Mouse (Mus musculus) intestine, embryonic 14.5 days (tissue): ENCODE data around the gene Tomm34. TPM values are rescaled to one million over a fixed set of nuclear protein-coding genes. Genes with fewer than 3 reads are reported as not detected.

Experiments used
- ATAC-seq: fragments of 200-750 bp; cut with Nextera tagmentation; replicated peaks from 2 replicates; pipeline ENCODE4 v1.8.0; 2017; ENCODE audit warnings: low read depth, moderate number of reproducible peaks, moderate TSS enrichment, moderate library complexity; ENCODE audit not compliant: low FRiP score, low TSS enrichment
- DNase-seq: peaks from one replicate; pipeline ENCODE4 v3.0.0-alpha.2; 2018; ENCODE audit warnings: low spot score
- H3K27ac ChIP-seq: fragments of 300-500 bp; sonication (generic); 2 replicates; pipeline ENCODE4 v1.5.1; 2014; ENCODE audit warnings: low read depth, mild to moderate bottlenecking, control low read depth
- H3K27me3 ChIP-seq: fragments of 300-500 bp; sonication (generic); replicated peaks from 2 replicates; pipeline ENCODE4 v1.6.1; 2014; ENCODE audit warnings: low read length, control low read depth; ENCODE audit not compliant: control insufficient read depth, insufficient read depth
- H3K36me3 ChIP-seq: fragments of 300-500 bp; sonication (generic); 2 replicates; pipeline ENCODE4 v1.6.1; 2014; ENCODE audit warnings: low read length, control low read depth; ENCODE audit not compliant: control insufficient read depth, insufficient read depth
- H3K4me1 ChIP-seq: fragments of 300-500 bp; sonication (generic); replicated peaks from 2 replicates; pipeline ENCODE4 v1.6.1; 2014; ENCODE audit warnings: low read length, control low read depth, mixed read lengths; ENCODE audit not compliant: control insufficient read depth, insufficient read depth
- H3K4me2 ChIP-seq: fragments of 300-500 bp; sonication (generic); 2 replicates; pipeline ENCODE4 v1.6.1; 2014; ENCODE audit warnings: low read length
- H3K4me3 ChIP-seq: fragments of 300-500 bp; sonication (generic); 2 replicates; pipeline ENCODE4 v1.5.1; 2014; ENCODE audit warnings: low read depth, low read length, control low read depth, mixed read lengths
- H3K9ac ChIP-seq: fragments of 300-500 bp; sonication (generic); 2 replicates; pipeline ENCODE4 v1.6.1; 2014; ENCODE audit warnings: mild to moderate bottlenecking, low read length
- H3K9me3 ChIP-seq: fragments of 300-500 bp; sonication (generic); 2 replicates; pipeline ENCODE4 v1.6.1; 2016; ENCODE audit warnings: low read length, control low read depth; ENCODE audit not compliant: control insufficient read depth
- WGBS: fragments of 180-500 bp; shearing (Covaris S2); extraction: QIAGEN DNeasy Blood & Tissue Kit; methylation state at CpG from one replicate; pipeline ENCODE4 v1.1.7; 2014; 5-methylcytosine and 5-hydroxymethylcytosine counted together
- polyA plus RNA-seq: library from polyadenylated mRNA; unstranded; fragments of >200 nt; fragmentation: Nextera tagmentation; extraction: Ambion mirVana; gene quantifications from 2 replicates; pipeline ENCODE4 v1.2.1, GENCODE M21; 2014

Tomm34 gene
- polyA plus RNA-seq, 1 experiment from 2014 or later: 65.9 TPM

GRCm38 (mm10) chr2:164103501-164103900, 32.5 kb upstream of the Tomm34 start:
- WGBS: 35% methylated on average over 4 of the region's 4 CpGs
- H3K4me1 ChIP-seq: peaks cover 4% of the 10 kb centered on the region; the same call in 1 of the 2 replicates
- H3K36me3 ChIP-seq: peaks cover 49% of the 10 kb centered on the region

GRCm38 (mm10) chr2:164102366-164102765, 31.4 kb upstream of the Tomm34 start:
- H3K36me3 ChIP-seq: peaks cover 60% of the 10 kb centered on the region
- no peaks in the 10 kb centered on the region for H3K27me3 ChIP-seq
- no peak overlapping the region for H3K9ac ChIP-seq
- no peaks in the 10 kb centered on the region for H3K9me3 ChIP-seq
- H3K4me3 ChIP-seq: no peak overlapping the region
- DNase-seq (no peak), ATAC-seq (no peak)
- no peak overlapping the region for H3K27ac ChIP-seq
- WGBS: 84% methylated on average over 3 of the region's 3 CpGs
- no peaks in the 10 kb centered on the region; the same call in 1 of the 2 replicates for H3K4me1 ChIP-seq
- no peak overlapping the region for H3K4me2 ChIP-seq

More at GRCm38 (mm10) chr2:164103501-164103900, 32.5 kb upstream of the Tomm34 start:
- Histone ChIP-seq H3K27me3 (no peaks in the 10 kb centered on the region), H3K9me3 (no peaks in the 10 kb centered on the region), H3K27ac (no peak overlapping the region), H3K4me3 (no peak overlapping the region), H3K4me2 (no peak overlapping the region), H3K9ac (no peak overlapping the region)
- 0 out of 2 replicates have a peak, but pooled peaks have one; percentile 19 for ATAC-seq
- peak; percentile 71 for DNase-seq

- Histone ChIP-seq H3K4me3 (no peak overlapping the region), H3K9me3 (no peaks in the 10 kb centered on the region), H3K4me2 (no peak overlapping the region), H3K9ac (no peak overlapping the region), H3K27ac (no peak overlapping the region), H3K4me1 (no peaks in the 10 kb centered on the region), H3K36me3 (peaks cover 62% of the 10 kb centered on the region), H3K27me3 (no peaks in the 10 kb centered on the region)
- 81% methylated on average over 1 of the region's 1 CpGs for WGBS
- no peak for DNase-seq
- no peak for ATAC-seq
Observed at GRCm38 (mm10) chr2:164101936-164102335, 31.0 kb upstream of the Tomm34 start.

GRCm38 (mm10) chr2:164098603-164099250, 27.8 kb upstream of the Tomm34 start:
- Histone ChIP-seq H3K27me3 (no peaks in the 10 kb centered on the region), H3K4me2 (no peak overlapping the region), H3K36me3 (peaks cover 67% of the 10 kb centered on the region), H3K4me1 (no peaks in the 10 kb centered on the region), H3K9ac (no peak overlapping the region), H3K4me3 (no peak overlapping the region), H3K27ac (no peak overlapping the region), H3K9me3 (no peaks in the 10 kb centered on the region)
- ATAC-seq: no peak
- no peak for DNase-seq
- 92% methylated on average over 11 of the region's 11 CpGs for WGBS

GRCm38 (mm10) chr2:164094152-164094551, 23.2 kb upstream of the Tomm34 start:
- no peak overlapping the region for H3K4me3 ChIP-seq
- H3K27ac ChIP-seq: no peak overlapping the region
- H3K9me3 ChIP-seq: no peaks in the 10 kb centered on the region
- peaks cover 45% of the 10 kb centered on the region for H3K36me3 ChIP-seq
- no peaks in the 10 kb centered on the region for H3K4me1 ChIP-seq
- WGBS: 81% methylated on average over 7 of the region's 7 CpGs
- ATAC-seq (no peak), DNase-seq (no peak)
- no peak overlapping the region for H3K9ac ChIP-seq
- H3K4me2 ChIP-seq: no peak overlapping the region
- no peaks in the 10 kb centered on the region for H3K27me3 ChIP-seq

GRCm38 (mm10) chr2:164089508-164089907, 18.5 kb upstream of the Tomm34 start:
- Histone ChIP-seq H3K4me2 (no peak overlapping the region), H3K27me3 (no peaks in the 10 kb centered on the region), H3K9ac (no peak overlapping the region), H3K9me3 (no peaks in the 10 kb centered on the region), H3K27ac (no peak overlapping the region), H3K4me3 (no peak overlapping the region), H3K36me3 (peaks cover 54% of the 10 kb centered on the region), H3K4me1 (no peaks in the 10 kb centered on the region)
- WGBS: 85% methylated on average over 4 of the region's 4 CpGs
- DNase-seq (no peak), ATAC-seq (no peak)

- Histone ChIP-seq H3K4me3 (no peak overlapping the region), H3K4me1 (no peaks in the 10 kb centered on the region), H3K9me3 (no peaks in the 10 kb centered on the region), H3K4me2 (no peak overlapping the region), H3K27me3 (no peaks in the 10 kb centered on the region), H3K27ac (no peak overlapping the region), H3K36me3 (peaks cover 66% of the 10 kb centered on the region), H3K9ac (no peak overlapping the region)
- ATAC-seq: no peak
- no peak for DNase-seq
- WGBS: 91% methylated on average over 6 of the region's 6 CpGs
Observed at GRCm38 (mm10) chr2:164087416-164088017, 16.5 kb upstream of the Tomm34 start.

GRCm38 (mm10) chr2:164084342-164084700, 13.4 kb upstream of the Tomm34 start:
- no peak overlapping the region for H3K9ac ChIP-seq
- H3K4me2 ChIP-seq: no peak overlapping the region
- WGBS: 77% methylated on average over 7 of the region's 7 CpGs
- no peak overlapping the region for H3K27ac ChIP-seq
- ATAC-seq: no peak
- H3K4me3 ChIP-seq: no peak overlapping the region
- no peaks in the 10 kb centered on the region for H3K4me1 ChIP-seq
- peaks cover 92% of the 10 kb centered on the region for H3K36me3 ChIP-seq
- H3K27me3 ChIP-seq: no peaks in the 10 kb centered on the region
- no peak for DNase-seq
- no peaks in the 10 kb centered on the region for H3K9me3 ChIP-seq
